Mouse (Mus musculus) layer of hippocampus, adult 18-20 months (tissue): Measurements from ENCODE around the gene Rab1a. TPM values are rescaled to one million over a fixed set of nuclear protein-coding genes. Genes with fewer than 3 reads are reported as not detected.

Experiments
- DNase-seq, 2 experiments: peaks; one replicate each; pipeline ENCODE4 v3.0.0; 2022; ENCODE audit warnings: low spot score in 2 of 2
- total RNA-seq, 2 experiments: library from RNA; stranded (reverse); gene quantifications; 2 replicates each; pipeline ENCODE4 v1.2.3; 2021

Rab1a gene
- total RNA-seq, 2 experiments from 2014 or later: 160 to 172 TPM

GRCm38 (mm10) chr11:20246616-20247015 is 45.4 kb downstream of the Rab1a start:
- DNase-seq: peak in 1 of 2 experiments; percentile 31

- no peak for DNase-seq
Observed at GRCm38 (mm10) chr11:20247146-20247855, 46.1 kb downstream of the Rab1a start.

- no peak for DNase-seq
Observed at GRCm38 (mm10) chr11:20248277-20248676, 47.0 kb downstream of the Rab1a start.

- peak in 1 of 2 experiments; percentile 16 for DNase-seq
Observed at GRCm38 (mm10) chr11:20248840-20249239, 47.6 kb downstream of the Rab1a start.

- DNase-seq: peak; percentile 94 to 98
Observed at GRCm38 (mm10) chr11:20249296-20250110, 48.3 kb downstream of the Rab1a start, which contains the start of gene Cep68. TSS of gene Cep68 (minus strand) at chr11:20249429.

GRCm38 (mm10) chr11:20250476-20251178 is 49.4 kb downstream of the Rab1a start:
- no peak for DNase-seq

- peak in 1 of 2 experiments; percentile 41 for DNase-seq
Observed at GRCm38 (mm10) chr11:20253088-20253487, 51.9 kb downstream of the Rab1a start.

- no peak for DNase-seq
Observed at GRCm38 (mm10) chr11:20254791-20255190, 53.6 kb downstream of the Rab1a start.

- peak in 1 of 2 experiments; percentile 37 for DNase-seq
Observed at GRCm38 (mm10) chr11:20262628-20263380, 61.6 kb downstream of the Rab1a start.

- DNase-seq: no peak
Observed at GRCm38 (mm10) chr11:20269885-20270284, 68.7 kb downstream of the Rab1a start.

GRCm38 (mm10) chr11:20275974-20276373 is 74.7 kb downstream of the Rab1a start:
- no peak for DNase-seq

Other genes starting within 250 kb of the Rab1a start
- 100 to 1,000 TPM; 335 to 358 TPM for gene Actr2, start 88.5 kb upstream of the Rab1a start, total RNA-seq
- 10 to 100 TPM; 31.3 to 35.2 TPM for gene Cep68, start 48.0 kb downstream of the Rab1a start, total RNA-seq
- 10 to 100 TPM; 37.1 to 38.7 TPM for gene Slc1a4, start 131.3 kb downstream of the Rab1a start, total RNA-seq